Mouse (Mus musculus) cerebellum, adult 2 months (tissue): ENCODE results near the gene Gm10271. TPM values are rescaled to one million over a fixed set of nuclear protein-coding genes. Genes with fewer than 3 reads are reported as not detected.

Experiments
- DNase-seq, 2 experiments: peaks; one replicate each; pipeline ENCODE4 v3.0.0; 2021
- H3K27ac ChIP-seq: fragments of 200-500 bp; 2 replicates; pipeline ENCODE4 v1.5.1; 2012; ENCODE audit warnings: low read length, control low read depth, inconsistent platforms; ENCODE audit not compliant: insufficient read depth
- H3K27me3 ChIP-seq: fragments of 200-500 bp; 2 replicates; pipeline ENCODE4 v1.6.1; 2012; ENCODE audit warnings: inconsistent platforms, mild to moderate bottlenecking, low read length, moderate library complexity; ENCODE audit not compliant: control insufficient read depth, insufficient read depth
- H3K4me1 ChIP-seq: fragments of 200-500 bp; 2 replicates; pipeline ENCODE4 v1.6.1; 2011; ENCODE audit warnings: low read length; ENCODE audit not compliant: control insufficient read depth, insufficient read depth
- H3K4me3 ChIP-seq: fragments of 200-500 bp; replicated peaks from 2 replicates; pipeline ENCODE3; 2011; ENCODE audit warnings: mild to moderate bottlenecking, low read depth, low read length, control low read depth; ENCODE audit not compliant: insufficient read depth
- CTCF ChIP-seq: fragments of 200-500 bp; IDR thresholded peaks from 2 replicates; pipeline ENCODE4 v1.5.1; 2011; ENCODE audit warnings: low read depth, mild to moderate bottlenecking, control low read depth, low read length, moderate library complexity, borderline replicate concordance; ENCODE audit not compliant: insufficient read depth
- POLR2A ChIP-seq: fragments of 200-500 bp; IDR thresholded peaks from 2 replicates; pipeline ENCODE4 v1.6.1; 2011; ENCODE audit warnings: low read length, control low read depth, borderline replicate concordance; ENCODE audit not compliant: insufficient read depth
- WGBS: fragments of 180-500 bp; shearing (Covaris S2); methylation state at CpG from one replicate; pipeline ENCODE4 v1.1.7; 2018; 5-methylcytosine and 5-hydroxymethylcytosine counted together
- polyA plus RNA-seq: library from polyadenylated mRNA; depleted of rRNA; stranded (reverse); fragments of >200 nt; gene quantifications from 2 replicates; pipeline ENCODE4 v1.2.3, GENCODE M21; 2012

Gm10271 gene
- polyA plus RNA-seq, 1 experiment, result not detected

DNA sequence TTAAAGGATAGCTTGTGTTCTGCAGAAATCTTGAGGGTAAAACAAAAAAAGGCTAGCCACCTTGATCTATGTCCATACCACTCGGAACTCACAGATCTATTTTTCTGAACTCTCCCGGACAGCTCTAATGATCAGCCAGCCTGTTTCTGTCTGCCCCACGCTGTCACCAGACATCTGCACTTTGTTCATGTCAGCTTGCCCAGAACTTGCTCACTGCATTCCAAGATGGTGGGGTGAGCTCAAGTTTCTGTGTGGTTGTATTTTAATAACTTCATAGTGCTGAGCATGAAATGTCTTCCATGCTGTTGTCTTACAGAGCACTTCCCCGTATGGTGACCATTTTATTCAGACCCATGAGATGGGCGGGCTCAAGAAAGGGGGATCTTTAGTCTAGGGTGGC lies 7.1 kb downstream of the Gm10271 start:
- TF ChIP-seq POLR2A, result no peak
- TF ChIP-seq CTCF, result no peak
- no peak overlapping the region for H3K27ac ChIP-seq
- DNase-seq, result no peak
- H3K27me3 ChIP-seq, result no peaks in the 10 kb centered on the region
- no peaks in the 10 kb centered on the region for H3K4me1 ChIP-seq
- 59% methylated on average over 5 of the region's 5 CpGs for WGBS
- H3K4me3 ChIP-seq, result no peak overlapping the region

DNA sequence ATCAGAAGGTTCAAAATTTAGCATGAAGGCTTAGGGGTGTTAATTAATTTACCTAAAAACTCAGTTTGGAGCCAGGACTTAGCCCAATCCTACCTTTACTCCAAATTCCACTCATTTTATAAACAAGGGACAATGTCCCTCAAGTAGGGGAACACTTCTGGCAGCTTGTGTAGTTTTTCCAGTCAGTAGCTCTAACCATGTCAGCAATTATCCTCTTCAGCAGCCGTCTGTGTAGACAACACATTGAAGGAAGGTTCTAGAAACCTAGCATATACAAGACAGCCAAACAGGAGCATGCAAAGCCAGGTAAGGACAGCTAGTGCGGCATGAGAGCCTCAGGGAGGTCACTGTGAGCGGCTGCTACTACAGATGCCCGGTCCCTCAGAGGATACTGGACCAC lies 7.8 kb downstream of the Gm10271 start:
- H3K4me3 ChIP-seq, result no peak overlapping the region
- TF ChIP-seq CTCF (no peak), POLR2A (no peak)
- DNase-seq, result no peak
- H3K4me1 ChIP-seq, result no peaks in the 10 kb centered on the region
- no peak overlapping the region for H3K27ac ChIP-seq
- no peaks in the 10 kb centered on the region for H3K27me3 ChIP-seq
- 85% methylated on average over 4 of the region's 4 CpGs for WGBS

DNA sequence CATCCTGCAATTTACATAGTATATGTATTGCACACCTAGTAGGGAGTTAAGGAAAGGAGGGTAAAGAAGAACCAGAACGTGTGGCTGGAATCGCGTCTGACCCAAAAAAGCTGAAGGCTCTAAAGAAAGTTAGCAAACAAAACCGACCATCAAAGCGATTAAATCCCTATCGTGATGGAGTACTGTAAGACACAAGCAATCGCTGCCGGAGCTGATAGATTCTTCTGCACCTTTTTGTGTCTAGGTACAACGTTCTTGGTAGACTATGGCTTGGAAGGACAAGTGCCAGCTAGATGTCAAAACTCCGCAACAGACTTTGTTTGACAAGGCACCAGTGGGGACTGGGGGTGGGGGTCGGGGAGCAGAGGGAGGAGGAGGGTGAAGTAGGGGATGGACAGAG lies 8.3 kb downstream of the Gm10271 start:
- H3K4me3 ChIP-seq, result no peak overlapping the region
- TF ChIP-seq POLR2A (no peak), CTCF (no peak)
- 82% methylated on average over 11 of the region's 11 CpGs for WGBS
- no peak for DNase-seq
- H3K27ac ChIP-seq, result no peak overlapping the region
- H3K4me1 ChIP-seq, result no peaks in the 10 kb centered on the region
- H3K27me3 ChIP-seq, result no peaks in the 10 kb centered on the region

DNA sequence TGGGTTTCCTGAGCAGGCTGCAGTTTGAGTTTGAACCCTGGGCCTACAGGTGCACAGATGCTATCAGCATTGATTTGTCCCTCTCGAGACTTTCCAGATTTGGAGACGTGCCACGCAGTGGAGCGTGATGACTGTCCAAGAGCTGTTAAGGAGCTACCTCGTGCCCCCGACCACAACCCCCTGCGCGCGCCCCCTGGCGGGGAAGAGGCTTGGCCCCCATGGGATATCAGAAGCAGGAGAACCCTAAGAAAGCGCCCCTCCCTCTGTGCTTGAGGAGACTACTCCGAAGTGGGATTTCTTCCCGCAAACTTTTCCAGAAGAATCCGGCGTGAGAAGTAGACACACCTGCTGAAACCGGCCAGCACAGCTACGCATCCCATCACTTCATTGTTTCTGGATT lies 9.6 kb downstream of the Gm10271 start:
- Histone ChIP-seq H3K4me1 (no peaks in the 10 kb centered on the region), H3K27ac (no peak overlapping the region), H3K27me3 (no peaks in the 10 kb centered on the region), H3K4me3 (no peak overlapping the region)
- TF ChIP-seq POLR2A (no peak), CTCF (no peak)
- no peak for DNase-seq
- 61% methylated on average over 17 of the region's 17 CpGs for WGBS

DNA sequence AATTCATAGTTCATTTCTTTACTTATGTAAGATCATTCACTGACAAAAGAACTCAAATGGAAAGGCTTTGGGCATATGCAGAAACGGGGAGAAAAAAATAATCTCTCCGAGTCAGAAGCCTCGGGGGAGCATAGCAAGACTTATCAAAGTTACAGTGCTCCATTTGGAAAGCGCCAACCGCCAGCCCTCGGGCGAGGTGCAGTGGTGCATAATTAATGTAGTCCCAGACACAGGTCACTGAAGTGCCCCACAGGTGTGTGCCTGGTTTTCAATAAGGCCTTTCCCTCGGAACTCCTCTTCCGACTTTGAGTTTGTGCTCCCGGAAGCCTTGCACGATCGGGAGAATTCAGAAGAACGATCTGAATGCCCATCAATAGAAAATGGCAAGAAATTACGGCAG lies 10.3 kb downstream of the Gm10271 start:
- no peak for TF ChIP-seq CTCF
- TF ChIP-seq POLR2A, result no peak
- no peak for DNase-seq
- 79% methylated on average over 14 of the region's 14 CpGs for WGBS
- H3K27ac ChIP-seq, result no peak overlapping the region
- H3K4me1 ChIP-seq, result no peaks in the 10 kb centered on the region
- no peak overlapping the region for H3K4me3 ChIP-seq
- no peaks in the 10 kb centered on the region for H3K27me3 ChIP-seq

DNA sequence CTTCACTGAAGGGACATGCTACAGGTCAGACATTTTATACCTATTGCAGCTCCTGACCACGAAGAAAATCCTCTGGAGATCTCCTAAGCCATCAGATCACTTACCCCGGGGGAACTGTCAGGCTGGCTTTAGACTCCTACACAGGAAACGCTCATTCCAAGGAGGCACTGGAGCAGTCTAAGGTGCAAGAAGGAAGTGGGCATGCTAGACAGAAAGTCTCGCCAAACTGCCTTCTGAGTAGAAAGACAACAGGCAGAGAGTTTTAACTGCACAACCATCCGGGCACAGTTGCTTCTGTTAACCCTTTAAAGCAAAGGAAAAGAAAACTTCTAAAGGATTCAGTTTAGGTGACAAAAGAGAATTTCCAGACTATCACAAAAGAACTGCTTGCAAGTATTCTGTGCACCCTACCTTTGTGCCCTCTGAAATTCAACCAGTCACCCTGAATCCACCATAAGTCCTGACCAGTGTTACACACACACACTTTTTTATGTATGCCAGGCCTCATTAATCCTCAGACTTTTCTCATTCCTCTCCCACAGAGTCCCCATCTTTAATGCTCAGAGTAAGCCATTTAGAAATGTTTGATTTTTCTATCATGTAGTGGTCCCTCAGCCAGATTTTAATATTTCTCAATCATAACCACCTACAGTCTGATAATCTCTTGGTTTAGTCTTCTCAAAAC lies 14.4 kb downstream of the Gm10271 start:
- DNase-seq, result no peak
- no peak overlapping the region for H3K4me3 ChIP-seq
- 43% methylated on average over 5 of the region's 5 CpGs for WGBS
- H3K27me3 ChIP-seq, result no peaks in the 10 kb centered on the region
- H3K27ac ChIP-seq, result no peak overlapping the region
- TF ChIP-seq CTCF (no peak), POLR2A (no peak)
- H3K4me1 ChIP-seq, result no peaks in the 10 kb centered on the region

DNA sequence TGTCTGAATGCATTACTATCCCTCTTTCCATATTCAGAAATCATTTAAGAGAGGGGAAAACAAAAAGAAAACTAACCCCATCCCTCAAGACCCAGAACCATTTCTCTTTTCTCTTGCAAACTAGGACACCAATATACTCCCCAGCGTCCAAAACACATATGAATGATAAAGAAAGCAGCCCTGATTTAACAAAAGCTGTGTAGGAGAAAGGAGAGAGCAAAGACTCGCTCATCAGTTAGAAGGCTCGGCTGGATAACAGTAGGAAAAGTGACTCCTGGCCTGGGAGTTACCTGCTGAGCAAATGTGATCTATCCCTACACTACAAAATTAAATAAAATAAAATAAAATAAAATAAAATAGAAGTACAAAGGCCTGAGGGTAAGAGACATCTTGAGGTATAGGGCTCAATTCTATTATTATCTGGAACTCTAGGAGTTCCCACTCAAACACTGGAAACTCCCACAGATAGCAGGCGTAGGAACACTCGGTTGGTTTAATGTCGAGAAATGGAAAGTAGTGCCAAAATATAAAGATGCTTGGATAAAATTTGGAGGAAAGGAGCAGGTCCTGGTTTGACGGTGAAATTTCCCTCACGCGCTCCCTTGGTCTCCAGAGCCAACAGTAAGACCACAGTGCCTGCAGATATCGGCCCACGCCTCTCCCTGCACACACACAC lies 15.8 kb downstream of the Gm10271 start:
- no peak overlapping the region for H3K4me3 ChIP-seq
- WGBS, result 92% methylated on average over 11 of the region's 11 CpGs
- H3K27me3 ChIP-seq, result no peaks in the 10 kb centered on the region
- TF ChIP-seq CTCF (no peak), POLR2A (no peak)
- no peak for DNase-seq
- H3K27ac ChIP-seq, result no peak overlapping the region
- no peaks in the 10 kb centered on the region for H3K4me1 ChIP-seq

DNA sequence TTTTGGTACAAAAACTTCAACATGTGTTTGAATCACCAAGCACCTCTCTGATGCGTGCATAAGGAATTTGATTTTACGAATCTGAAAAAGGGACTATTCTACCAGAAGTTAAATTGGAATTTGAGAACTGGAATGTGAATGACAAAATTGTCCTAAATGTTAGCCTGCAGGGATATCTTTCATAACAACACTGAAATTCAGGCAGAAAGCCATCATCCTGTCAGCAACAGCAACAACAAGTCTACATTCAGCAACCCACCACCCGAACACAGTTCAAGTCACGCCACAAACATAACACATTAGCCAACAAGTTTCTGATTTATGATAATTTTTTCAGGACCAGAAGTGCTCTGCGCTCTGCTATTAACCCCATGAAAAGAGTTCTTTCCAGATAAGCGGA lies 17.2 kb downstream of the Gm10271 start:
- Histone ChIP-seq H3K27ac (no peak overlapping the region), H3K4me1 (no peaks in the 10 kb centered on the region), H3K4me3 (no peak overlapping the region), H3K27me3 (no peaks in the 10 kb centered on the region)
- no peak for DNase-seq
- TF ChIP-seq CTCF (no peak), POLR2A (no peak)
- WGBS, result 95% methylated on average over 6 of the region's 6 CpGs
